Mouse (Mus musculus): ENCODE measurements at regions not wholly inside any gene's neighbourhood (a gene's known extent, or its start where the extent isn't known, plus 50 kb on each side); places are given as distances from the start of the nearest gene placed in this dataset.

DNA sequence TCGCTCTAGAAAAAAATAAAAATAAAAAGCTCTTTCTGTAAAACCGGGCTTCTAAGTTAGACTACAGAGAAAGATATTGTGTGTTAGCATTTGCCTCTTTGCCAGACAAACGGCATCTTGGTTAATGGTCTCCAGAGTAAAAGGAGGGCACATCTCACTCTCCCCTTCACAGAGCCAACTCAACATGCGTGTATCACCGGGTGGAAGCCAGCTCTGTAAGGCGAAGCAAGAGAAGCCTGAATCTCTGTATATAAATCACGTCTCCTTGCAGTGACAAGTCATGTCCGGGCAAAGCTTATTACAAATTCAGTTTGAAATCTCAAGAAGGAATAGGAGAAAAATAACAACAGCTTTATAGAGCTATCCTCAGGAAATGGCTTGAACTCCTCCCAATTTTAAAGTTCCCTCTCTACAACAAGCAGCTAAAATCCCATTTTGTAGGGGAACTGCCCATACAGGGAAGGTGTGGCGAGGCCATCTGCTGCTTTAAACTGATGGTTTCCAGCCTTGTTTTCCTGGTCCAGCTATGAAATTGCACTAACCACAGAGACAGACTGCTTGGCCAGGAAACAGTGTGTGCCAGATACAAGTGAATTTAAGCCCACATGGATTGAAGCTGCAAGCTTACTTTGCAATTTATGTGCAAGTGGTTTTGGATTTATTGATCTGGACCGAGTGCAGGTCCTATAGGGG lies 291.7 kb upstream of the Noct start:
- TF ChIP-seq CTCF (IDR thresholded peaks at IDR 0.05; ENCODE audit: extremely low read depth, insufficient read depth, low read length) (no peak), POLR2A (IDR thresholded peaks at IDR 0.05; ENCODE audit: extremely low read depth, insufficient read depth, low read length) (no peak)

Data from cortical plate, adult 2 months (tissue).